Mouse (Mus musculus) Muller cell, postnatal 12 days (primary cell): ENCODE results near the gene Bckdha.

Experiments
- DNase-seq: peaks from one replicate; pipeline ENCODE4 v3.0.0-alpha.2; 2015; ENCODE audit errors: inconsistent ontology term

Bckdha gene

GRCm38 (mm10) chr7:25614831-25615705 lies 43.7 kb downstream of the Bckdha start:
- DNase-seq = no peak

- DNase-seq = no peak
Observed at GRCm38 (mm10) chr7:25614086-25614485, 44.7 kb downstream of the Bckdha start.

DNA sequence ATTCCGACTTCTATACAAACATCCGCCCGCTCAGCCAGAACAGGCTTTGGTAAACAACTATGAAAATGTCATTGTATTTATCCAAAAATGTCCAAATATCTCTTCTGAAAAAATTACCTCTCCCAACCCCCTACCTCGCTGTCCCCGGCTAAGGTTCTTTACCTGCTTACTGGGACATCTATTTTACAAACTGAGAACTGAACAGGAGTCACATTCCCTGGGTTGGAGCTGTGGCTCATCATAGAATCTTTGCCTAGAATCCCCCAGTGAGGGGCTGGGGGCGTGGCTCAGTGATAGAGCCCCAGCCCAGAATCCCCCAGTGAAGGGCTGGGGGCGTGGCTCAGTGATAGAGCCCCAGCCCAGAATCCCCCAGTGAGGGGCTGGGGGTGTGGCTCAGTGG lies 47.3 kb downstream of the Bckdha start:
- DNase-seq = no peak

DNA sequence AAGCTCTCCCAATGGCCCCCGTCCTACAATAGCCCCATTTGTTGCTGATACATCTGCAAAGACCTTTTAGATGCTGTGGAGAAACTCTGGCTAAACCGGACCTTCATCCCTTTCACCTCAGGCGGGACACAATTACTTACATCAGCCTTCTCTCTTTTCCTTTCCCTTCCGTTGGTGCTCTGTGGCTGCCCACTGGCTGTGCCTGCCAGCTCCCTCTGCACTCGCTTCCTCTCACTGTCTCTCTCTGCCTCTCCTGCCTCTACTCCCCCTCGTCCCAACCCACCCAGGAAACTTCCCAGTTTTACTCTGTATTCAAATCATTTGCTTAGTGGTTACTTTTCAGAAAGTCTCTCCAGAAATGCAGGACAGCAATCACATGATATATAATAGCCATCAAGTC lies 48.7 kb downstream of the Bckdha start:
- DNase-seq = no peak

DNA sequence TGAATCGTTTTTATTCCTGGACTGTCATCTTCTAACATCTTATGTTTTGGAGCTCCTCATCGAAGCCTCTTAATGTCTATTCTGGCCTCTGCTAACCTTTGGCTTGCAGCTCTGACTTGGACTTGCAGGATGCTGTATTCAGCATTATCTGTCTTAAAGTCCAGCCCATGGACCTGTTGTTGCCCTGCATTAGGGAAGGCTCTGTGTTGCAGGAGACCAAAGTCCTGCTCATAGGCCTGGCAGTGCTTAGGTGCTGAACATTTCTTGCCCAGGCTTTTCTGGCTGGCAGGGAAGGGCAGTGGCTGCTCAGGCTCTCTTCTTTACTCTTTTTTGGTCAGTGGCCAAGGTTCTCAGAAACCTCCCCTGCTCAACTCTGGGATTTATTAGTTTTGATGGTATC lies 51.6 kb downstream of the Bckdha start:
- DNase-seq = no peak

- DNase-seq = no peak
Observed at GRCm38 (mm10) chr7:25606625-25607063, 52.1 kb downstream of the Bckdha start.

DNA sequence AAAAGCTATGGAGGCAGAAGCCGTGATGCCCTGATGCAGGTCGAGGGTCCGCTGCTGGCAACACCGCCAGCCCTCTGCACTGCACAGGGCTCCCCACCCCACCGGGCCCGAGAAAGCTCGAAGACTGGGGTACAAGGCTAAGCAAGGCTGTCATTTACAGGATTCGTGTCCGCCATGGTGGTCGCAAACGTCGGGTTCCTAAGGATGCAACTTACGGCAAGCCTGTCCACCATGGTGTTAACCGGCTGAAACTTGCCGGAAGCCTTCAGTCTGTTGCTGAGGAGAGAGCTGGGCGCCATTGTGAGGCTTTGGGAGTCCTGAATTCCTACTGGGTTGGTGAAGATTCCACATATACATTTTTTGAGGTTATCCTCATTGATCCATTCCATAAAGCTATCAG lies 57.4 kb downstream of the Bckdha start:
- no peak for DNase-seq

DNA sequence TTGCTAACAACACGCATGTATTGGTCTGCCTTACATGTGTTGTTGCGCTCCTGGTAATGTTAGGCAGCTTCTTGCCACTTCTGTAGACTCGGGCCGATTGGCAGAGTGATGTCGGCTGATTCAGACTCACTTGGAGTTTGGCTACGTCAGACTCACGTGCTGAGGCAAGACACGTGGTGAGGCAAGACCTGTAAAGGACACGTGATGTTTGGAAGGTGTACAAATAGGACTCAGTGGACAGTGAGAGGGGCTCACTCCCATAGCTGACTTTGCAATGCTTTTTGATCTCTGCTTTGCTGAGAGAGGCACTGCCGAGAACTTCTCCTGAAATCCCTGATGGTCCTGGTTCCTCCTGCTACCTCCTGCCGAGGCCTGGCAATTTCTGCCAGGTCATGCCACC lies 58.1 kb downstream of the Bckdha start:
- no peak for DNase-seq

GRCm38 (mm10) chr7:25599663-25600062 lies 59.1 kb downstream of the Bckdha start:
- DNase-seq = peak; percentile 47

GRCm38 (mm10) chr7:25593859-25594258 lies 64.9 kb downstream of the Bckdha start:
- no peak for DNase-seq

GRCm38 (mm10) chr7:25591226-25591625 lies 67.6 kb downstream of the Bckdha start:
- DNase-seq = no peak

- DNase-seq = no peak
Observed at GRCm38 (mm10) chr7:25585351-25586204, 73.2 kb downstream of the Bckdha start.

DNA sequence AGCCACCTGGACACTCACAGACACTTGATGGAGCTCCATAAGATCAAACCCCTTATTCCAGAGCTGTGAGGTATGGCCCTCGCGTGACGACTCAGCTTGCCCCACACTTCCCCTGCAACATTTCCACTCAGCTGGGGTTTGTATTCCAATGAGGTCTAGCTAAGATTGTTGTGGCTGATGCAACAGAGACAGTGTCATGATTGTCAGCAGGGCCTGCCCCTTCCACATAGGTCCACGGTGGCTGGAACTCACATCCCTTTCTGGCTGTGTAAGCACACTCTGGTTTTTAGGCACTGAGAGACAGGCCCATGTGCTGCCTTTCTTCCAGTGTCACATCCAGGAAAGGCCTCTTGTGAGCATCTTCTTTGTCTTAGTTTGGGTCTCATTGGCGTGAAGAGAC lies 74.1 kb downstream of the Bckdha start:
- no peak for DNase-seq

DNA sequence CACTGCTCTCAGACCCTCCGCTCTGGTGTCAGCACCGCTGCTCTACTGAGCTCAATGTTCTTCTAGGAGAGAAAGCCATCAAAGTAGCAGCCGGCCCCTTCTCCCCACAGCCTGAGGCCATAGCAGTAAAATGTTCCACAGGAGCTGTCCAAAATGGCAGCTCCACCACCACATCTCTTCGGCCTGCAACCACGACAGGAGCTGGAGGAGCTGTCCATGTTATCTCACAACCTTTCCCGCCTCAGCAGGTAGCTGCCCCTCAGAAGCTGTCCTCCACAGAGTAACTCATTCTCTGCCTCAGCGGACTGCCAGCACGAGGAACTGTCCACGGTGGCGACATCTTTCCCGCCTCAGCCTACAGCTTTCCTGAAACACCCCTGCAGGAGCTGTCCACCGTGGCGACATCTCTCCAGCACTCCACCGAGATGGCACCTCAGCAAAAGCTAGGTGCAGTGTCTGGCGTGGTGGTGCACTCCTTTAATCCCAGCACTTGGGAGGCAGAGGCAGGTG lies 76.4 kb downstream of the Bckdha start:
- no peak for DNase-seq
